Mouse (Mus musculus): ENCODE data around the gene Phactr1. TPM values are rescaled to one million over a fixed set of nuclear protein-coding genes. Genes with fewer than 3 reads are reported as not detected.
A peak's percentile ranks its signal among the peaks of the same experiment; 100 is the strongest.

Gene Phactr1
- total RNA-seq (2021), result 100 to 1,000 TPM; 250 to 265 TPM

GRCm38 (mm10) chr13:42680391-42680994 is at the start of gene Phactr1:
TSS of gene Phactr1 (plus strand) at chr13:42680623.
- no peak for DNase-seq

GRCm38 (mm10) chr13:42634908-42635307 is 45.5 kb upstream of the Phactr1 start:
- no peak for DNase-seq
- intact Hi-C loops (cut with DNase I), result no loop called here

More at GRCm38 (mm10) chr13:42680391-42680994, at the start of gene Phactr1:
- intact Hi-C loops (cut with DNase I), result loop anchor here (10.0 kb wide), 1 partner anchor 114 kb away; no protein-coding TSS in a partner anchor

- DNase-seq, result no peak
- intact Hi-C loops (cut with DNase I), result no loop called here
These were observed 30.2 kb upstream of the Phactr1 start for GRCm38 (mm10) chr13:42650228-42650627.

GRCm38 (mm10) chr13:42656643-42657315 is 23.6 kb upstream of the Phactr1 start:
- intact Hi-C loops (cut with DNase I), result no loop called here
- no peak for DNase-seq

GRCm38 (mm10) chr13:42671651-42672290 is 8.7 kb upstream of the Phactr1 start:
- intact Hi-C loops (cut with DNase I), result no loop called here

GRCm38 (mm10) chr13:42681299-42681698 is 876 bp downstream of the Phactr1 start:
- no peak for DNase-seq

More at GRCm38 (mm10) chr13:42671651-42672290, 8.7 kb upstream of the Phactr1 start:
- DNase-seq, result peak; percentile 5

GRCm38 (mm10) chr13:42684181-42684580 is 3.8 kb downstream of the Phactr1 start:
- intact Hi-C loops (cut with DNase I), result loop anchor here (10.0 kb wide), 1 partner anchor 111 kb away; no protein-coding TSS in a partner anchor
- DNase-seq, result no peak

More at GRCm38 (mm10) chr13:42681299-42681698, 876 bp downstream of the Phactr1 start:
- intact Hi-C loops (cut with DNase I), result loop anchor here (10.0 kb wide), 1 partner anchor 114 kb away; no protein-coding TSS in a partner anchor

- intact Hi-C loops (cut with DNase I), result no loop called here
- no peak for DNase-seq
These were observed 11.8 kb downstream of the Phactr1 start for GRCm38 (mm10) chr13:42692233-42692632.

GRCm38 (mm10) chr13:42696641-42697040 is 16.2 kb downstream of the Phactr1 start:
- no peak for DNase-seq
- intact Hi-C loops (cut with DNase I), result no loop called here

- intact Hi-C loops (cut with DNase I), result no loop called here
- DNase-seq, result peak; percentile 52
These were observed 28.7 kb downstream of the Phactr1 start for GRCm38 (mm10) chr13:42709148-42709547.

GRCm38 (mm10) chr13:42709611-42710331 is 29.3 kb downstream of the Phactr1 start:
- peak; percentile 59 for DNase-seq
- intact Hi-C loops (cut with DNase I), result no loop called here

GRCm38 (mm10) chr13:42711510-42711909 is 31.1 kb downstream of the Phactr1 start:
- intact Hi-C loops (cut with DNase I), result no loop called here
- DNase-seq, result peak; percentile 22

- DNase-seq, result no peak
- intact Hi-C loops (cut with DNase I), result no loop called here
These were observed 39.0 kb downstream of the Phactr1 start for GRCm38 (mm10) chr13:42719401-42719800.

- DNase-seq, result no peak
- intact Hi-C loops (cut with DNase I), result no loop called here
These were observed 39.7 kb downstream of the Phactr1 start for GRCm38 (mm10) chr13:42720135-42720534.

GRCm38 (mm10) chr13:42720648-42721047 is 40.2 kb downstream of the Phactr1 start:
- intact Hi-C loops (cut with DNase I), result no loop called here

GRCm38 (mm10) chr13:42724011-42724410 is 43.6 kb downstream of the Phactr1 start:
- intact Hi-C loops (cut with DNase I), result no loop called here
- no peak for DNase-seq

More at GRCm38 (mm10) chr13:42720648-42721047, 40.2 kb downstream of the Phactr1 start:
- DNase-seq, result no peak

GRCm38 (mm10) chr13:42725709-42726231 is 45.3 kb downstream of the Phactr1 start:
- intact Hi-C loops (cut with DNase I), result no loop called here
- DNase-seq, result peak; percentile 50

GRCm38 (mm10) chr13:42737486-42737885 is 57.1 kb downstream of the Phactr1 start:
- intact Hi-C loops (cut with DNase I), result no loop called here
- no peak for DNase-seq

GRCm38 (mm10) chr13:42738152-42738551 is 57.7 kb downstream of the Phactr1 start:
- intact Hi-C loops (cut with DNase I), result no loop called here
- DNase-seq, result no peak

- DNase-seq, result no peak
- intact Hi-C loops (cut with DNase I), result no loop called here
These were observed 61.8 kb downstream of the Phactr1 start for GRCm38 (mm10) chr13:42742226-42742625.
